Mouse (Mus musculus) left cerebral cortex, postnatal 4 days (tissue): ENCODE measurements around the gene Syn3. TPM values are rescaled to one million over a fixed set of nuclear protein-coding genes. Genes with fewer than 3 reads are reported as not detected.
"Not testable (repeated sequence)": the region's sequence is repeated elsewhere in the genome, so short reads cannot be mapped to it uniquely, and the experiment has no call there.

ENCODE experiments used
- DNase-seq: peaks from one replicate; pipeline ENCODE4 v3.0.0-alpha.2; 2022
- intact Hi-C: fragments of 180-260 bp; cut with DNase I; formaldehyde crosslinking; loops from one replicate; pipeline ENCODE4 v1.15.1; 2025
- total RNA-seq, 2 experiments: library from RNA; stranded (reverse); gene quantifications; 2 replicates each; pipeline ENCODE4 v1.2.3; 2021

Syn3 gene
- total RNA-seq, 2 experiments from 2014 or later, result 82.2 to 85.4 TPM

- intact Hi-C loops, result no loop called here
- peak; percentile 14 for DNase-seq
Measured at GRCm38 (mm10) chr10:86034007-86034728, 464.5 kb downstream of the Syn3 start.

GRCm38 (mm10) chr10:86032517-86032916 is 466.2 kb downstream of the Syn3 start:
- DNase-seq, result no peak
- intact Hi-C loops, result no loop called here

GRCm38 (mm10) chr10:86030743-86031142 is 468.0 kb downstream of the Syn3 start:
- intact Hi-C loops, result no loop called here
- DNase-seq, result no peak

GRCm38 (mm10) chr10:86026807-86027206 is 471.9 kb downstream of the Syn3 start:
- intact Hi-C loops, result not testable (repeated sequence)

GRCm38 (mm10) chr10:86026354-86026753 is 472.3 kb downstream of the Syn3 start:
- DNase-seq, result no peak
- intact Hi-C loops, result no loop called here

More at GRCm38 (mm10) chr10:86026807-86027206, 471.9 kb downstream of the Syn3 start:
- DNase-seq, result not testable (repeated sequence)

- no peak for DNase-seq
Measured at GRCm38 (mm10) chr10:86025906-86026305, 472.8 kb downstream of the Syn3 start.

GRCm38 (mm10) chr10:86023149-86023548 is 475.5 kb downstream of the Syn3 start:
- no peak for DNase-seq
- intact Hi-C loops, result no loop called here

More at GRCm38 (mm10) chr10:86025906-86026305, 472.8 kb downstream of the Syn3 start:
- intact Hi-C loops, result no loop called here

- no peak for DNase-seq
- intact Hi-C loops, result no loop called here
Measured at GRCm38 (mm10) chr10:86022474-86022816, 476.3 kb downstream of the Syn3 start.

GRCm38 (mm10) chr10:86021749-86022473 is 476.8 kb downstream of the Syn3 start, which contains the start of gene Fbxo7:
Fbxo7 (plus strand) TSS chr10:86021972.
- peak; percentile 94 for DNase-seq
- intact Hi-C loops, result no loop called here

GRCm38 (mm10) chr10:86021408-86021748 is 477.3 kb downstream of the Syn3 start:
- intact Hi-C loops, result no loop called here
- DNase-seq, result no peak

- intact Hi-C loops, result loop anchor here (10.0 kb wide), 1 partner anchor 54 kb away; no protein-coding TSS in a partner anchor
- DNase-seq, result no peak
Measured at GRCm38 (mm10) chr10:86018813-86019212, 479.9 kb downstream of the Syn3 start.

GRCm38 (mm10) chr10:86017781-86018180 is 480.9 kb downstream of the Syn3 start:
- no peak for DNase-seq
- intact Hi-C loops, result loop anchor here (10.0 kb wide), 1 partner anchor 53 kb away; no protein-coding TSS in a partner anchor

- no peak for DNase-seq
- intact Hi-C loops, result loop anchor here (10.0 kb wide), 1 partner anchor 47 kb away; no protein-coding TSS in a partner anchor
Measured at GRCm38 (mm10) chr10:86011781-86012180, 486.9 kb downstream of the Syn3 start, which contains the start of gene Bpifc. Bpifc (minus strand) TSS chr10:86011895.

- DNase-seq, result no peak
- intact Hi-C loops, result loop anchor here (10.0 kb wide), 1 partner anchor 46 kb away; no protein-coding TSS in a partner anchor
Measured at GRCm38 (mm10) chr10:86011172-86011571, 487.5 kb downstream of the Syn3 start.

- no peak for DNase-seq
- intact Hi-C loops, result loop anchor here (10.0 kb wide), 1 partner anchor 46 kb away; no protein-coding TSS in a partner anchor
Measured at GRCm38 (mm10) chr10:86010636-86011035, 488.1 kb downstream of the Syn3 start.

GRCm38 (mm10) chr10:86009688-86010087 is 489.0 kb downstream of the Syn3 start:
- intact Hi-C loops, result loop anchor here (10.0 kb wide), 1 partner anchor 45 kb away; no protein-coding TSS in a partner anchor
- DNase-seq, result no peak

GRCm38 (mm10) chr10:86006455-86006854 is 492.2 kb downstream of the Syn3 start:
- intact Hi-C loops, result no loop called here

More at GRCm38 (mm10) chr10:86006455-86006854, 492.2 kb downstream of the Syn3 start:
- DNase-seq, result no peak
